In genomic region chr7:16311453-16312004, GRCm38 (mm10) we compare ENCODE assay signal across 8 mouse cellular contexts. TPM values are rescaled to one million over a fixed set of nuclear protein-coding genes. Genes with fewer than 3 reads are reported as not detected.
A peak's percentile ranks its signal among the peaks of the same experiment; 100 is the strongest.
DNase-seq lines count a peak whose midpoint lies in the region; ATAC-seq and TF ChIP-seq lines count a peak whose summit lies in the region.

No protein-coding gene starts in this region.

- TF ChIP-seq CTCF in lung, adult 2 months (IDR thresholded peaks at IDR 0.05; ENCODE audit: insufficient read depth, low read length), result no peak

- peak overlapping the region; percentile 99 for H3K4me2 ChIP-seq in forebrain, embryonic 11.5 days (ENCODE audit: low read depth, low read length, severe bottlenecking)
- H3K4me2 ChIP-seq in hindbrain, embryonic 13.5 days, result peak overlapping the region; percentile 96
- peak overlapping the region; percentile 100 for H3K4me2 ChIP-seq in liver, embryonic 13.5 days
- H3K4me2 ChIP-seq in neural tube, embryonic 12.5 days (replicated peaks), result peak overlapping the region; percentile 99

- no peak for ATAC-seq in forebrain, embryonic 11.5 days (replicated peaks; ENCODE audit: low FRiP score)
- ATAC-seq in hindbrain, embryonic 13.5 days (ENCODE audit: low FRiP score), result no peak
- no peak for ATAC-seq in liver, embryonic 13.5 days (ENCODE audit: low read depth)
- no peak for ATAC-seq in neural tube, embryonic 12.5 days (ENCODE audit: low FRiP score, low read depth)

- TF ChIP-seq POLR2A in lung, adult 2 months (IDR thresholded peaks at IDR 0.05; ENCODE audit: borderline replicate concordance, extremely low read depth, low read depth, low read length), result peak; percentile 26; the same call in 1 of the 2 replicates

- H3K36me3 ChIP-seq in forebrain, embryonic 11.5 days (ENCODE audit: control insufficient read depth, insufficient read depth, low read length), result no peaks in the 10 kb centered on the region
- H3K36me3 ChIP-seq in hindbrain, embryonic 13.5 days, result 0 out of 2 replicates have a peak, but pooled peaks cover 3% of the 10 kb centered on the region
- H3K36me3 ChIP-seq in liver, embryonic 13.5 days, result peaks cover 3% of the 10 kb centered on the region
- H3K36me3 ChIP-seq in neural tube, embryonic 12.5 days, result no peaks in the 10 kb centered on the region

- no peaks in the 10 kb centered on the region for H3K27me3 ChIP-seq in forebrain, embryonic 11.5 days (ENCODE audit: control insufficient read depth, insufficient read depth, low read length)
- H3K27me3 ChIP-seq in hindbrain, embryonic 13.5 days, result no peaks in the 10 kb centered on the region
- H3K27me3 ChIP-seq in liver, embryonic 13.5 days, result peaks cover 18% of the 10 kb centered on the region
- 0 out of 2 replicates have a peak, but pooled peaks cover 3% of the 10 kb centered on the region for H3K27me3 ChIP-seq in neural tube, embryonic 12.5 days (replicated peaks)

- H3K4me3 ChIP-seq in lung, adult 2 months (replicated peaks; ENCODE audit: extremely low read depth, low read depth, low read length), result peak overlapping the region; percentile 89
- peak overlapping the region; percentile 67 for H3K4me3 ChIP-seq in forebrain, embryonic 11.5 days (ENCODE audit: low read depth, low read length)
- H3K4me3 ChIP-seq in hindbrain, embryonic 13.5 days, result peak overlapping the region; percentile 68
- H3K4me3 ChIP-seq in liver, embryonic 13.5 days (replicated peaks), result peak overlapping the region; percentile 91
- H3K4me3 ChIP-seq in neural tube, embryonic 12.5 days, result peak overlapping the region; percentile 80

- H3K27ac ChIP-seq in forebrain, embryonic 11.5 days (ENCODE audit: low read depth, low read length), result peak overlapping the region; percentile 88
- peak overlapping the region; percentile 97 for H3K27ac ChIP-seq in hindbrain, embryonic 13.5 days
- peak overlapping the region; percentile 99 for H3K27ac ChIP-seq in liver, embryonic 13.5 days
- H3K27ac ChIP-seq in neural tube, embryonic 12.5 days, result peak overlapping the region; percentile 75; the same call in 1 of the 2 replicates

- H3K9ac ChIP-seq in forebrain, embryonic 11.5 days (ENCODE audit: low read length), result peak overlapping the region; percentile 92
- H3K9ac ChIP-seq in hindbrain, embryonic 13.5 days, result peak overlapping the region; percentile 92
- H3K9ac ChIP-seq in liver, embryonic 13.5 days, result peak overlapping the region; percentile 99
- peak overlapping the region; percentile 91 for H3K9ac ChIP-seq in neural tube, embryonic 12.5 days

- under 1% methylated on average over 14 of the region's 14 CpGs for WGBS in lung, adult 2 months
- WGBS in forebrain, embryonic 11.5 days, result under 1% methylated on average over 14 of the region's 14 CpGs
- under 1% methylated on average over 14 of the region's 14 CpGs for WGBS in hindbrain, embryonic 13.5 days
- 1% methylated on average over 14 of the region's 14 CpGs for WGBS in liver, embryonic 13.5 days (ENCODE audit: insufficient replicate concordance)
- WGBS in neural tube, embryonic 12.5 days, result under 1% methylated on average over 14 of the region's 14 CpGs

- H3K9me3 ChIP-seq in forebrain, embryonic 11.5 days (ENCODE audit: control insufficient read depth, low read length), result no peaks in the 10 kb centered on the region
- H3K9me3 ChIP-seq in hindbrain, embryonic 13.5 days, result no peaks in the 10 kb centered on the region
- H3K9me3 ChIP-seq in liver, embryonic 13.5 days (replicated peaks), result no peaks in the 10 kb centered on the region
- no peaks in the 10 kb centered on the region for H3K9me3 ChIP-seq in neural tube, embryonic 12.5 days

- DNase-seq in lung, adult 2 months, result peak; percentile 58
- no peak for DNase-seq in lung, postnatal 25 days (ENCODE audit: low spot score)
- peak; percentile 35 for DNase-seq in adrenal gland, postnatal 14 days
- DNase-seq in forebrain, embryonic 11.5 days (ENCODE audit: low spot score), result no peak
- no peak for DNase-seq in liver, embryonic 13.5 days
- DNase-seq in gastrocnemius, adult 18-20 months (ENCODE audit: low spot score), result no peak

- peaks cover 17% of the 10 kb centered on the region for H3K4me1 ChIP-seq in lung, adult 2 months (ENCODE audit: control insufficient read depth, insufficient read depth, low read length)
- H3K4me1 ChIP-seq in forebrain, embryonic 11.5 days (replicated peaks; ENCODE audit: control insufficient read depth, insufficient read depth, low read length), result peaks cover 28% of the 10 kb centered on the region
- peaks cover 59% of the 10 kb centered on the region for H3K4me1 ChIP-seq in hindbrain, embryonic 13.5 days (replicated peaks)
- H3K4me1 ChIP-seq in liver, embryonic 13.5 days (replicated peaks), result peaks cover 85% of the 10 kb centered on the region
- H3K4me1 ChIP-seq in neural tube, embryonic 12.5 days, result peaks cover 53% of the 10 kb centered on the region

RNA-seq across cellular contexts. Expression of gene Bbc3, which starts 3.3 kb away (rescaled TPM):
- polyA plus RNA-seq in lung, adult 2 months (2012; rRNA removed), result 31.8 and 48.2 TPM in 2 replicates
- 5.8 and 11.6 TPM in 2 replicates for total RNA-seq in adrenal gland, postnatal 14 days (2021)
- 8.0 and 11.5 TPM in 2 replicates for polyA plus RNA-seq in forebrain, embryonic 11.5 days (2014; fragmentation: Nextera tagmentation; extraction: Ambion mirVana)
- 24.0 and 24.2 TPM in 2 replicates for polyA plus RNA-seq in hindbrain, embryonic 13.5 days (2015; fragmentation: Nextera tagmentation; extraction: Ambion mirVana)
- polyA plus RNA-seq in liver, embryonic 13.5 days (2015; fragmentation: Nextera tagmentation; extraction: Ambion mirVana), result 4.1 and 4.5 TPM in 2 replicates
- 22.7 and 25.0 TPM in 2 replicates for polyA plus RNA-seq in neural tube, embryonic 12.5 days (2016; fragmentation: Nextera tagmentation; extraction: Ambion mirVana)
- 1 to 10 TPM; 1.2 to 2.3 TPM for total RNA-seq in gastrocnemius, adult 18-20 months (2021)

RNA-seq across cellular contexts. Expression of gene Ccdc9, which starts 24.9 kb away (rescaled TPM):
- polyA plus RNA-seq in lung, adult 2 months (2012; rRNA removed), result 31.2 and 47.3 TPM in 2 replicates
- 68.1 and 75.4 TPM in 2 replicates for total RNA-seq in adrenal gland, postnatal 14 days (2021)
- 22.3 and 32.2 TPM in 2 replicates for polyA plus RNA-seq in forebrain, embryonic 11.5 days (2014; fragmentation: Nextera tagmentation; extraction: Ambion mirVana)
- polyA plus RNA-seq in hindbrain, embryonic 13.5 days (2015; fragmentation: Nextera tagmentation; extraction: Ambion mirVana), result 23.9 and 27.9 TPM in 2 replicates
- 12.6 and 17.5 TPM in 2 replicates for polyA plus RNA-seq in liver, embryonic 13.5 days (2015; fragmentation: Nextera tagmentation; extraction: Ambion mirVana)
- 47.7 and 49.5 TPM in 2 replicates for polyA plus RNA-seq in neural tube, embryonic 12.5 days (2016; fragmentation: Nextera tagmentation; extraction: Ambion mirVana)
- 10 to 100 TPM; 35.7 to 38.9 TPM for total RNA-seq in gastrocnemius, adult 18-20 months (2021)

RNA-seq across cellular contexts. Expression of gene Inafm1, which starts 38.1 kb away (rescaled TPM):
- 54.0 and 76.4 TPM in 2 replicates for polyA plus RNA-seq in lung, adult 2 months (2012; rRNA removed)
- 16.6 and 21.1 TPM in 2 replicates for total RNA-seq in adrenal gland, postnatal 14 days (2021)
- 10.9 and 11.6 TPM in 2 replicates for polyA plus RNA-seq in forebrain, embryonic 11.5 days (2014; fragmentation: Nextera tagmentation; extraction: Ambion mirVana)
- 33.4 and 33.8 TPM in 2 replicates for polyA plus RNA-seq in hindbrain, embryonic 13.5 days (2015; fragmentation: Nextera tagmentation; extraction: Ambion mirVana)
- 3.9 and 4.4 TPM in 2 replicates for polyA plus RNA-seq in liver, embryonic 13.5 days (2015; fragmentation: Nextera tagmentation; extraction: Ambion mirVana)
- polyA plus RNA-seq in neural tube, embryonic 12.5 days (2016; fragmentation: Nextera tagmentation; extraction: Ambion mirVana), result 27.0 and 28.5 TPM in 2 replicates
- 10 to 100 TPM; 14.2 to 14.3 TPM for total RNA-seq in gastrocnemius, adult 18-20 months (2021)

RNA-seq across cellular contexts. Expression of gene C5ar1, which starts 52.2 kb away (rescaled TPM):
- 36.1 and 39.2 TPM in 2 replicates for polyA plus RNA-seq in lung, adult 2 months (2012; rRNA removed)
- total RNA-seq in adrenal gland, postnatal 14 days (2021), result 3.3 and 5.5 TPM in 2 replicates
- polyA plus RNA-seq in forebrain, embryonic 11.5 days (2014; fragmentation: Nextera tagmentation; extraction: Ambion mirVana), result 0.76 and 1.1 TPM in 2 replicates
- 1.7 and 2.3 TPM in 2 replicates for polyA plus RNA-seq in hindbrain, embryonic 13.5 days (2015; fragmentation: Nextera tagmentation; extraction: Ambion mirVana)
- 1.4 TPM in 2 replicates for polyA plus RNA-seq in liver, embryonic 13.5 days (2015; fragmentation: Nextera tagmentation; extraction: Ambion mirVana)
- 0.87 and 1.2 TPM in 2 replicates for polyA plus RNA-seq in neural tube, embryonic 12.5 days (2016; fragmentation: Nextera tagmentation; extraction: Ambion mirVana)
- 1 to 10 TPM; 1.5 to 2.3 TPM for total RNA-seq in gastrocnemius, adult 18-20 months (2021)

Comparison
In these comparisons a context has a peak if more than half of its experiments do, and no peak if none do; other contexts are left out.
1. DNase-seq: peak in lung, adult 2 months (single experiment) and adrenal gland, postnatal 14 days (single experiment); none in lung, postnatal 25 days (single experiment), forebrain, embryonic 11.5 days (single experiment), liver, embryonic 13.5 days (single experiment) and gastrocnemius, adult 18-20 months (single experiment).
2. Peak in every context shown above with its lines, with median percentiles within 50 percentile points of each other: H3K4me3 ChIP-seq, H3K27ac ChIP-seq, H3K4me2 ChIP-seq and H3K9ac ChIP-seq.